Mouse (Mus musculus) midbrain, embryonic 15.5 days (tissue): Measurements from ENCODE around the gene Upk3bl. TPM values are rescaled to one million over a fixed set of nuclear protein-coding genes. Genes with fewer than 3 reads are reported as not detected.
A peak's percentile ranks its signal among the peaks of the same experiment; 100 is the strongest.

Experiments
- ATAC-seq: fragments of 200-750 bp; cut with Nextera tagmentation; replicated peaks from 2 replicates; pipeline ENCODE4 v1.8.0; 2017; ENCODE audit warnings: moderate TSS enrichment
- H3K27ac ChIP-seq: fragments of 300-500 bp; sonication (generic); 2 replicates; pipeline ENCODE4 v1.5.1; 2015; ENCODE audit warnings: mild to moderate bottlenecking, inconsistent platforms
- H3K27me3 ChIP-seq: fragments of 300-500 bp; sonication (generic); replicated peaks from 2 replicates; pipeline ENCODE4 v1.6.1; 2015; ENCODE audit warnings: inconsistent platforms
- H3K36me3 ChIP-seq: fragments of 300-500 bp; sonication (generic); replicated peaks from 2 replicates; pipeline ENCODE4 v1.6.1; 2015; ENCODE audit warnings: inconsistent platforms
- H3K4me1 ChIP-seq: fragments of 300-500 bp; sonication (generic); 2 replicates; pipeline ENCODE4 v1.6.1; 2015; ENCODE audit warnings: inconsistent platforms
- H3K4me2 ChIP-seq: fragments of 300-500 bp; sonication (generic); 2 replicates; pipeline ENCODE4 v1.6.1; 2015; ENCODE audit warnings: inconsistent platforms, mild to moderate bottlenecking, moderate library complexity
- H3K4me3 ChIP-seq: fragments of 300-500 bp; sonication (generic); 2 replicates; pipeline ENCODE4 v1.5.1; 2015; ENCODE audit warnings: mild to moderate bottlenecking, inconsistent platforms
- H3K9ac ChIP-seq: fragments of 300-500 bp; sonication (generic); 2 replicates; pipeline ENCODE4 v1.6.1; 2015; ENCODE audit warnings: mild to moderate bottlenecking, inconsistent platforms
- H3K9me3 ChIP-seq: fragments of 300-500 bp; sonication (generic); 2 replicates; pipeline ENCODE4 v1.6.1; 2016; ENCODE audit warnings: inconsistent platforms
- WGBS: fragments of 180-500 bp; shearing (Covaris S2); methylation state at CpG from one replicate; pipeline ENCODE4 v1.1.7; 2015; ENCODE audit warnings: mixed read lengths; 5-methylcytosine and 5-hydroxymethylcytosine counted together
- polyA plus RNA-seq: library from polyadenylated mRNA; unstranded; fragments of >200 nt; fragmentation: Nextera tagmentation; extraction: Ambion mirVana; gene quantifications from 2 replicates; pipeline ENCODE4 v1.2.1, GENCODE M21; 2015

Upk3bl gene
- polyA plus RNA-seq = not detected in 2 replicates

DNA sequence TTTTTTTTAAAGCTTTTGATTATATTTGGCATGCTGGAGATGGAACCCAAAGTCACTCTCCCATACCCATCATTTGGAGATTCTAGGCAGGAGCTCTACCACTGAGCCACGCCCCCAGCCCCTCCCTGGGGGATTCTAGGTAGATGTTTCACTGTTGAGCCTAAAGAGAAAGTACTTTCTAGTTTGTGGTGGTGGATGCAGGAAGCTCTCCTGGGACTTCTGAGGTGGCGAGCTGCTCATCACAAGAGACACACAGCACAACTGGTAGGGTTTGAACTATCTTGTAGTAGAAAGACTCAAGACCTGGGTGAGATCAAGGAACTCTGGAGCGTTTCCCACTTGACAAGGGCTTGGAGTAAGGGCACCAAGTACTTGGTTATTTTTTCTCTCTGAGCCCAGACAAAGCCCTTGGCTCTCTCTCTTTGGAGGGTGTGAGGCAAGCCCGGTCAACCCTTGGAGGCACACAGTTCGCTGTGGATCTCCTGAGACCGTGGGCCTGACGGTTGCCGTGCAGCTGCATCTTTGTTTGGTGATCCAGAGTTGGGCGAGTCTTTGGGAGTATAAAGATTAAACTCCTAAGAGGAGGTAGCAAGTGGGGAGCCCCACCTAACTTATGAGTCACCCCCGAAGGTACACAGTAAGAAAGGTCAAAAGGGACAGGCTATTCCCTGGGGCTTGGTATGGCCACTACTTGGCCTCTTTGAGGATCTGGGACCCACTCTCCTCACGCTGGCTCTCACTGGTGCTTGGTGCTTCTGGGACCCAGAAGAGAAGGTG, at the start of gene Upk3bl:
Gene Upk3bl (plus strand): TSS at position 192 of the 777 bp plus-strand sequence.
- H3K27me3 ChIP-seq = no peaks in the 10 kb centered on the region
- no peaks in the 10 kb centered on the region for H3K36me3 ChIP-seq
- H3K9me3 ChIP-seq = no peaks in the 10 kb centered on the region
- H3K4me2 ChIP-seq = no peak within 1 kb of the TSS
- no peak within 1 kb of the TSS for H3K27ac ChIP-seq
- no peak for ATAC-seq
- H3K9ac ChIP-seq = no peak within 1 kb of the TSS
- 93% methylated on average over 11 of the region's 11 CpGs for WGBS
- no peak within 1 kb of the TSS for H3K4me3 ChIP-seq
- peaks cover 8% of the 10 kb centered on the region; the same call in 1 of the 2 replicates for H3K4me1 ChIP-seq

DNA sequence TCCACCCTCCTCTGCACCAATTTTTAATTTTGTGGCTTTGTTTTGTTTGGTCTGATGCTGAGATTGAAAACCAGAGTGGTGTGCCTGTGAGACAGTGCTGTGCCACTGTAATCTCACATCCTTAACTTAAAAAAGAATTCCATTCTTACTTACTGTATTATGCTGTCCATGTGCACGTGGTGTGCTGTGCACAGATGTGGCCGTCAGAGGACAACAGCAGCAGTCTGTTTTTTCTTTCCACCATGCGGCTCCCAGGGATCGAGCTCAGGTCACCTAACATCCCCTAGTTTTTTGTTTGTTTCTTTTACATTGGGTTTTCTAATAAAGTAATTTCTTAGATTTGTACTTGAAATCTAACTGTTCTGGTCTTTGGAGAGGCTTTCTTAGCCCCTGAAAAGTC, 49.8 kb upstream of the Upk3bl start:
- Histone ChIP-seq H3K9ac (no peak overlapping the region), H3K9me3 (no peaks in the 10 kb centered on the region), H3K27me3 (no peaks in the 10 kb centered on the region), H3K4me1 (0 out of 2 replicates have a peak, but pooled peaks cover 3% of the 10 kb centered on the region), H3K36me3 (no peaks in the 10 kb centered on the region), H3K27ac (no peak overlapping the region), H3K4me3 (no peak overlapping the region), H3K4me2 (no peak overlapping the region)
- WGBS = 87% methylated on average over 4 of the region's 4 CpGs
- ATAC-seq = no peak

DNA sequence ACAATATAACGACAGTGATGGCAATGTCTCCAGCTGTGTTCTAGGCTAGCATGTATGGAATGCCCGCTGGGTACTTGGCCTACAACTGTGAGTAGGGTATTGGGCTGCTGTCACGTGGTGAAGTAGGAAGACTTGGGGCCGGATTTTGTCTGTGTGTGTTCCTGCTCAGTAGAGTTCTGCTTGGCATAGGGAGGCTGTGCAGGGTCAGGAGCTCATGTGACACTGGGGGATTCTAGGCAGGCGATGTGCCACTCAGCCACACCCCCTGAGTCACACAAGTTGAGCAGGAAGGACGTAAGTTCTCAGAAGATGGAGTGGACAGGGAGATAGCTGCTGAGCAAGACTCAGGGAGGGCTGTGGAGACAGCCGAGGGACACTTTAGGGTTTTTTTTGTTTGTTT, 46.5 kb upstream of the Upk3bl start:
- H3K4me3 ChIP-seq = no peak overlapping the region
- H3K27me3 ChIP-seq = no peaks in the 10 kb centered on the region
- H3K9me3 ChIP-seq = no peaks in the 10 kb centered on the region
- H3K4me2 ChIP-seq = no peak overlapping the region
- H3K27ac ChIP-seq = no peak overlapping the region
- H3K9ac ChIP-seq = no peak overlapping the region
- no peaks in the 10 kb centered on the region for H3K4me1 ChIP-seq
- 80% methylated on average over 7 of the region's 7 CpGs for WGBS
- H3K36me3 ChIP-seq = peaks cover 20% of the 10 kb centered on the region; the same call in 1 of the 2 replicates
- no peak for ATAC-seq

DNA sequence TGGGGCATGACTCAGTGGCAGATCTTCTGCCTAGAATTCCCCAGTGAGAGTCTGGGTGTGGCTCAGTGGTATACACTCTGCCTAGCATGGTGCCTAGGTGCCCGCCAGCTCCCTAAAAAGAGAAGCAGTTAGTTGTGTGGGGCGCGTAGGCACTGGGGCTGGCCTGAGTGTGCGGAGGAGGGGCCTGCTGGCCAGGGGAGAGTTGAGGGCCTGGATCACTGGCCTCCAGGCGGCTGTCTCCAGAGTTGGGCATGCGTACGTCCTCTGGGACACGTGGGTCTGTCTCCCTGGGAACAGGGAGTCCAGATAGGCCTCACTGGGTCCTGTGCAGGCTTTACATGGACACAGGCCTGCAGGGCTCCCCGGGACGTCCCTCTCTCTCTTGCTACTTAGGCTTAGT, 39.4 kb upstream of the Upk3bl start:
- Histone ChIP-seq H3K4me1 (peaks cover 5% of the 10 kb centered on the region), H3K4me3 (no peak overlapping the region), H3K27ac (no peak overlapping the region), H3K9ac (no peak overlapping the region), H3K4me2 (no peak overlapping the region), H3K9me3 (no peaks in the 10 kb centered on the region), H3K27me3 (no peaks in the 10 kb centered on the region), H3K36me3 (peaks cover 20% of the 10 kb centered on the region; the same call in 1 of the 2 replicates)
- no peak for ATAC-seq
- 80% methylated on average over 10 of the region's 10 CpGs for WGBS

DNA sequence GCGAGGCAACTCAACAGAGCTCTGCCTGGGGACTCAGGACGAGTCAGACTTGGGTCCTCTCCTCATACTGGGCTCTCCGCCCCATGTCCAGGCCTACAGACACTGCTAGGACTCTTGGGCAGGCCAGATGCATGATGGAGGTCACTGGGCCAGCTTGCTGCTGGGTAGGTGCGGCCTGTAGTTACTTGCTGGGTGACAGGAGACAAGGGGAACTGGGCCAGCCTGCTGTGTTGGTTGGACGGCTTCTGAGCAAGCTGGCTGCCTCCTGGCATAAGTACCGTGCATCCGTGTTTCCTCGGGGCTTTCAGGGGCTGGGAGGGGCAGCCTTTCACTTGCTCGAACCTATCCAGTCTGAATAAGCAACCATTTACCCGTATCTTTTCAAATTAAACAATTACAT, 38.7 kb upstream of the Upk3bl start:
- WGBS = 77% methylated on average over 10 of the region's 10 CpGs
- no peak overlapping the region for H3K9ac ChIP-seq

DNA sequence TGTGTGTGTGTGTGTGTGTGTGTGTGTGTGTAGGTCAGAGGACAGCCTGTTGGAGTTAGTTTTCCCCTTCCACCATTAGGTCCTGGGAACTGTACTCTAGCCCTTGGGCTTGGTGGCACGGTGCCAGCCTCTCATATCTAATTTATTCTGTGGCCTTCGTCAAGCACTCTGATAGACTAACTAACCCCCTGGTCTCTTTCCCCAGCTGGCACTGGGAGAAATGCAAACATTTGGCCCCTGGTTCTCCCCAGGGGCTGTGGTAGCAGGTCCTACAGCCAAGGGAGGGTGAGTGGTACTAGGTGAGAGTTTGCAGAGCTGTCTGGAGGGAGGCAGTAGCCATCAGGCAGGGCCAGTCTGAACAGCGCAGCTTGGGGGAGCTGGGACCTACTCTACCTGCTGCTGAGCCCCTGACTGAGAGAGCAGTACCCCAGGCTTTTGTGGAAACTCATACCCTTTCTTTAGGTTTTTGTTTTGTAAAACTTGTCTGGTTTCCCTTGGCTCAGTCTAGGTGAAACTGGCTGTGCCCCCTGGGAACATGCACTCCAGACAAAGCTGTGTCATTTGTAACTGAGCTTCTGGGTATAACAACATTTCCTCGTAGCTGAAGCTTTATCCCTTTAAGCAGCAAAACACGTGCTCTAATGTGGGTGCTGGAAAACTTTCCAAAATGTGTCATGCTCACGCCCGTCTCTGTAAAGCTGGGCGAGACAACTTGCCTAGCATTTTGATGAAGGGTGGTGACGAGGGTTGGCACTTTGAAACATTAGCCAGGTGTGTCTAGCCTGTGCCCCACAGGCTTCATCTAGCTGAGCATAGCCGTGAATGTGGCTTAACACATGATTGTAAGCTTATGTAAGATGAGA, 38.0 kb upstream of the Upk3bl start:
- Histone ChIP-seq H3K36me3 (peaks cover 11% of the 10 kb centered on the region; the same call in 1 of the 2 replicates), H3K27ac (no peak overlapping the region), H3K27me3 (no peaks in the 10 kb centered on the region), H3K9ac (no peak overlapping the region), H3K4me1 (peaks cover 5% of the 10 kb centered on the region), H3K4me3 (no peak overlapping the region), H3K4me2 (no peak overlapping the region), H3K9me3 (no peaks in the 10 kb centered on the region)
- no peak for ATAC-seq
- 76% methylated on average over 10 of the region's 10 CpGs for WGBS

More for the DNA sequence above, 38.7 kb upstream of the Upk3bl start:
- Histone ChIP-seq H3K4me3 (no peak overlapping the region), H3K4me2 (no peak overlapping the region), H3K4me1 (peaks cover 5% of the 10 kb centered on the region), H3K36me3 (peaks cover 13% of the 10 kb centered on the region; the same call in 1 of the 2 replicates), H3K27ac (peak overlapping the region; percentile 36; the same call in 1 of the 2 replicates), H3K27me3 (no peaks in the 10 kb centered on the region), H3K9me3 (no peaks in the 10 kb centered on the region)
- ATAC-seq = no peak

DNA sequence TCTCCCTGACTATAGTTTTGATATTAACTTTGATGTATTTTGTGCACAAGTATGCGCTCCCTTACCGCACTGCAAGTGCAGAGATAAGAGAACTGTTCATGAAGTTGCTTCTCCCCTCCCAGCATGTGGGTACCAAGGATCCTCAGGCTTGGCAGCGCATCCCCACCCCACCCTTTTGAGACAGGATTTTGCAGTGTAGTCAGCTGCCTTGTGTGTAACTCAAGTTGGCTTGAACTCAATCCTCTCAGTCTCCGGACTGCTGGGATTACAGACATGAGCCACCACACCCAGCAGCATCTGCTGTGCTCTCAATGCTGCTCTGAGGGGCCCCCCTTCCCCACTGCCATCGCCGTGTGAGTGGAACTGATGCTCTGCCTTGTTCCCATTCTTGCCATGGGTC, 37.0 kb upstream of the Upk3bl start:
- ATAC-seq = no peak
- 82% methylated on average over 6 of the region's 6 CpGs for WGBS
- H3K36me3 ChIP-seq = peaks cover 3% of the 10 kb centered on the region; the same call in 1 of the 2 replicates
- peaks cover 5% of the 10 kb centered on the region for H3K4me1 ChIP-seq
- H3K9ac ChIP-seq = no peak overlapping the region
- no peaks in the 10 kb centered on the region for H3K27me3 ChIP-seq
- no peak overlapping the region for H3K4me2 ChIP-seq
- H3K9me3 ChIP-seq = no peaks in the 10 kb centered on the region
- H3K4me3 ChIP-seq = no peak overlapping the region
- no peak overlapping the region for H3K27ac ChIP-seq

DNA sequence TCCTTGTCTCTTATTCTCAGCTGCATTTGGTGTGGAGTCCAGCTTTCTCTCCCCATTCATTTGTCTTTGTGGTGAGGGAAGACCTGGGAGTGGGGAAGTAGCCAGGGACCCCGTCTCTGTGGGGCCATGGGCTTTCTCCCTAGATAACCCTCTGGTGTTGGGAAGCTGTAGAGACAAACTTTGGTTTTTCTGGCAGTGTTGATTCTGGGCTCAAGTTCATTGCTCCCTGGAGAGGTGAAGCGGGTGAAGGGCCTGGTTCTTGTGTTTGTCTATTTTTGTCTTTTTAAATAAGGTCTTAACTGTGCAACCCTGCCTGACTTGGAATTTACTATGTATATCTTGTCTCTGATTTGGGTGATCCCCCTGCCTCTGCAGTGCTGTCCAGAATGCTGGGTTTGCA, 35.6 kb upstream of the Upk3bl start:
- 93% methylated on average over 2 of the region's 2 CpGs for WGBS
- H3K27me3 ChIP-seq = no peaks in the 10 kb centered on the region

DNA sequence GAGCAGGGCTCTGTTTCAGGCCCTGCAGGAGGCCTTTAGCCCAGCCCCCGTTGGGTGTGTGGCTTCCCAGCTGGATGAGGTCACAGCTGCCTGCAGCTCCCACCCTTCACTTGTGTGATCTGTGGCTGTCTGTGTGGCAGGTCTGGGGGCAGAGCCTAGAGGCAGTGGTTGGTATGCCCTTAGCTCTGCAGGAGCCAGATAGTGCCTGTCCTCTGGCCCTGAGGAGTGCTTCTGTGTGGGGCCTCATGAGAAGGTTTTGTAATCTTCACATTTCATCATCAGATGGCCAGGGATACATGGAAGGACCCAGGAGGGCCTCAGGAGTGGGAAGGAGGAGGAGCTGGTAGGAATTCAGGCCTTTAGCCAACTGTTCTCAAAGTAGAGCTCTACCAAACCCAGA, 34.4 kb upstream of the Upk3bl start:
- Histone ChIP-seq H3K4me3 (no peak overlapping the region), H3K4me2 (no peak overlapping the region), H3K27me3 (no peaks in the 10 kb centered on the region), H3K9ac (no peak overlapping the region), H3K9me3 (no peaks in the 10 kb centered on the region), H3K27ac (no peak overlapping the region), H3K4me1 (peaks cover 5% of the 10 kb centered on the region), H3K36me3 (no peaks in the 10 kb centered on the region)
- ATAC-seq = no peak
- WGBS = 42% methylated on average over 1 of the region's 1 CpGs

More for the DNA sequence above, 35.6 kb upstream of the Upk3bl start:
- Histone ChIP-seq H3K4me3 (no peak overlapping the region), H3K27ac (no peak overlapping the region), H3K4me1 (peaks cover 5% of the 10 kb centered on the region), H3K9me3 (no peaks in the 10 kb centered on the region), H3K9ac (no peak overlapping the region), H3K36me3 (no peaks in the 10 kb centered on the region), H3K4me2 (no peak overlapping the region)
- no peak for ATAC-seq

DNA sequence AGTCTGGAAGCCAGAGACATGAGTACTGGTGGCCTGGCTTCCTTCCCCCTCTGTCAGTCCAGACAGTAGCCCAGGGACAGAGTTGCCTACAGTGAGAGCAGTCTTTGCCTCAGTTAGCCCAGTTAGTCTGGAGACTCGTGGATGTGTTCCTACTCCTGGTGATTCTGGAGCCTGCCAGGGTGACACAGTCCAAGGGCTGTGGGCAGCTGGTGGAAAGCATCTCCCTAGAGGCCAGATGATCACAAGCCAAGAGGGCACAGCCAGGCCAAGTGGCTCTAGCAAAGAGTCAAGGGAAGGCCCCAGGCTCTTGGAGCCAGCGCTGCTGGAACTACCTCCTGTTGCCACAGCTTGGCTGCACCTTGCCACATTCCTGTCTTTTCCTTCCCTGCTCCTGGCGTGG, 28.6 kb upstream of the Upk3bl start:
- no peak overlapping the region for H3K4me3 ChIP-seq
- no peaks in the 10 kb centered on the region for H3K27me3 ChIP-seq
- H3K4me2 ChIP-seq = no peak overlapping the region
- H3K9ac ChIP-seq = no peak overlapping the region
- ATAC-seq = no peak
- no peaks in the 10 kb centered on the region for H3K4me1 ChIP-seq
- WGBS = 82% methylated on average over 3 of the region's 3 CpGs
- H3K27ac ChIP-seq = no peak overlapping the region
- H3K9me3 ChIP-seq = no peaks in the 10 kb centered on the region
- peaks cover 15% of the 10 kb centered on the region; the same call in 1 of the 2 replicates for H3K36me3 ChIP-seq

DNA sequence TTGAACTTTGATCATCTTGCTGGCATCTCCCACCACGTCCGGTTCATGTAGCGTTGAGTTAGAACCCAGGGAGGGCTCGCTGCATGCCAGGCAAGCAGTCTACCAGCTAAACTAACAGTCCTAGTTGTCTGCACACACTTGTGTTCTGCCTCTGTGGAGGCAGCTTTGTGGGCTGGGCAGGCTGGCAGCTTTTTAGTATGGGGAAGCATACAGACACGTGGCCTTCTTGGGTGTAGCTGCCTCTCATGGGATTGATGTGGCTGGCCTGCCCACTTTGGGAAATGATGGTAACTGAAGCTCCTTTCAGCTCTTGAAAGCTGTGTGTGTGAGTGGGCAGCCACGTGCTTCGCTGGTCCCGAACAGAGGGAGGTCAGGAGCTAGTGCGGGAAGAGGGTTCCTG, 27.4 kb upstream of the Upk3bl start:
- no peak for ATAC-seq
- H3K4me1 ChIP-seq = no peaks in the 10 kb centered on the region

DNA sequence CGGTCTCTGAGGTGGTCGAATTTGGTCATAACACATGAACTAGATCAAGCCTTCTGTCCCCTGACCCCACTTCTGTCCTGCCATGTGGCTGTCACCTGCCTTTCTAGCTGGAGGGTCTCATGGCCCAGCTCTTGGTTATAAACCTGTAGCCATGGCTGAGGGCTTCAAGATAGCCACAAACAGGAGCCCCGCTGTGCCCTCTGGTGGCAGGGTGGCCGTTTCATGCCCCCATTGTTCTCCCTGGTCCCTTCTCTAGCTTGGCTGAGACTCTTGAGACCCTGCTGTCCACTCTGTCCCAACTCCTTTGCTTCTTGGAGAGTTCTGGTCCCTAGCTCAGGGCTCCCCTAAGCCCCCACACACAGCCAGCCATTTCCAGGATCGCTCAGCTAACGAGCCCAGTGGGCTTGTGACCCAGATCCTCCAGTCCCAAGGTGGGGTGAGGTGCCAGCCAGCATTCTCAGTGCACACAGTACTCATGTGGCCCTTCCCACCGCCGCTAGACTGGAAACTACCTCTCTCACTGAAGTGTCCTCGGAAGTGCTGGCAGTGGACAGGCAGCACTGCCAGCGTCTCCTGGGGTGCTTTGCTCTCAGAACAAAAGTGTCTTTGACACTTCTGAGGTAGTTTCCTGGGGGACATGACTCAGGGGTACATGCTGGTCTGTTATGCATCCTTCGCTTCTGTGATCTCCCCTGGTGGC, 26.5 kb upstream of the Upk3bl start:
- H3K4me2 ChIP-seq = no peak overlapping the region
- H3K27ac ChIP-seq = no peak overlapping the region
- no peaks in the 10 kb centered on the region for H3K4me1 ChIP-seq
- H3K4me3 ChIP-seq = no peak overlapping the region
- no peak for ATAC-seq
- no peaks in the 10 kb centered on the region for H3K27me3 ChIP-seq
- H3K9ac ChIP-seq = no peak overlapping the region
- H3K36me3 ChIP-seq = peaks cover 15% of the 10 kb centered on the region; the same call in 1 of the 2 replicates
- H3K9me3 ChIP-seq = no peaks in the 10 kb centered on the region
- 76% methylated on average over 11 of the region's 11 CpGs for WGBS

More for the DNA sequence above, 27.4 kb upstream of the Upk3bl start:
- Histone ChIP-seq H3K9ac (no peak overlapping the region), H3K36me3 (peaks cover 15% of the 10 kb centered on the region; the same call in 1 of the 2 replicates), H3K4me3 (no peak overlapping the region), H3K9me3 (no peaks in the 10 kb centered on the region), H3K27me3 (no peaks in the 10 kb centered on the region), H3K27ac (no peak overlapping the region), H3K4me2 (no peak overlapping the region)
- WGBS = 77% methylated on average over 9 of the region's 9 CpGs
